Mouse (Mus musculus) heart, embryonic 10.5 days (tissue): ENCODE measurements around the gene Fbxw7. TPM values are rescaled to one million over a fixed set of nuclear protein-coding genes. Genes with fewer than 3 reads are reported as not detected.

ENCODE experiments used
- polyA plus RNA-seq: library from polyadenylated mRNA; unstranded; fragments of >200 nt; fragmentation: Nextera tagmentation; extraction: Ambion mirVana; gene quantifications from 2 replicates; pipeline ENCODE4 v1.2.1, GENCODE M21; 2016

The Fbxw7 gene
- polyA plus RNA-seq, 1 experiment from 2014 or later: 7.9 TPM

Other genes starting within 250 kb of the Fbxw7 start
- 38.3 and 44.4 TPM in 2 replicates for gene Arfip1, start 232.6 kb upstream of the Fbxw7 start, polyA plus RNA-seq
- gene Tigd4, start 221.7 kb upstream of the Fbxw7 start, polyA plus RNA-seq: not detected in 2 replicates
- gene Tmem154, start 149.1 kb upstream of the Fbxw7 start, polyA plus RNA-seq: 0.25 and 0.26 TPM in 2 replicates